Mouse (Mus musculus) small intestine, adult 2 months (tissue): ENCODE data around the gene Atg5.

Experiments used
- CTCF ChIP-seq: fragments of 200-500 bp; IDR thresholded peaks from 2 replicates; pipeline ENCODE4 v1.5.1; 2012; ENCODE audit warnings: low read depth, mild to moderate bottlenecking, control low read depth, inconsistent platforms, low read length, moderate library complexity, mixed read lengths; ENCODE audit not compliant: insufficient replicate concordance, insufficient read length; ENCODE audit errors: extremely low read depth
- POLR2A ChIP-seq: fragments of 200-500 bp; IDR thresholded peaks from 2 replicates; pipeline ENCODE4 v1.6.1; 2012; ENCODE audit warnings: low read depth, mild to moderate bottlenecking, control low read depth, inconsistent platforms, low read length, moderate library complexity

DNA sequence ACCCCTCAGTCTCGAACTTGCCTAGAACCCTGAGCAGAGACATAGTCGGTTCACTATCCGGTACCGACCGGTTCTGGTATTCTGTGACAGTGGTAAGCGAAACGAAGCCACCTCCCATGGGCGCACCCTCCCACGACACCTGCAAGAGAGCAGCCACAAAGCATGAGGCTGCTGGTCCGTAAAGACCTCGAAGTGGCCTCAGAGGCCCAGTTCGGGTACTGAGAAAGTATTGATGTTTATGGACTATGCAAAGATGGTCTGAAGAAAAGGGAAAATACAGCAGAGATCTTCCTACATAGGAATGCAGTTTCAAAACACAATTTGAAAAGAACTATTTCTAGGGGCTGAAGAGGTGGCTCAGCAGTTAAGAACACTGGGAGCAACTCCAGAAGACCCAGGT, 113.8 kb downstream of the Atg5 start:
- TF ChIP-seq CTCF (no peak), POLR2A (no peak)
